Mouse (Mus musculus) lung, postnatal 36 days (tissue): ENCODE data around the gene Fam181a.

ENCODE experiments used
- DNase-seq: peaks from one replicate; pipeline ENCODE4 v3.0.0; 2022; ENCODE audit warnings: mixed read lengths

Gene Fam181a

DNA sequence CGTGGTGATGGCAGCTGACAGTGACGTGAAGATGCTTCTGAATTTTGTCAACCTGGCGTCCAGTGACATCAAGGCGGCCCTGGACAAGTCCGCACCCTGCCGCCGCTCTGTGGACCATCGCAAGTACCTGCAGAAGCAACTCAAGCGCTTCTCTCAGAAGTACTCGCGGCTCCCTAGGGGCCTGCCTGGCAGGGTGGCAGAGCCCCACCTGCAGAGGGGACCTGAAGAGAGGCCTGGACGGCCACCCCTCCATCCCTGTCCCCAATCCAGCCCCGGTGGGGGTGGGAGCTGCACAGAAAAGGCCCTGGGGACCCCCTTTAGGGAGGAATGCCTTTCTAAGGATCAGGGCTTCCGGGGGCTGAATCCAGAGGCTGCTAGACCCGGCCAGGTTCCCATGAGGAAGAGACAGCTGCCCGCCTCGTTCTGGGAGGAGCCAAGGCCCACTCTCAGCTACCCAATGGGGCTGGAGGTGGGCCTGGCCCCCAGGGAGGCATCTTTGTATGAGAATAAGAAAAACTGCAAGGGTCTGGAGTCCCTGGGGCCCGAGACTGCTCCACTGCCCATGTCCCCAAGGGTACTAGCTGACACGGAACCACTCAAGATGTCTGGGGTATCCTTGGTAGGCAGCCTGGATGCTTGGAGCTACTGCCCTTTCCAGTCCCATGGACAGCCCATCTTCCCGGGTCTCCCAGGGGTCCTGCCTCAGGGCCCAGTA lies 5.2 kb downstream of the Fam181a start:
- no peak for DNase-seq

- DNase-seq: peak; percentile 46
Observed at GRCm38 (mm10) chr12:103322801-103323200, 12.0 kb downstream of the Fam181a start.

DNA sequence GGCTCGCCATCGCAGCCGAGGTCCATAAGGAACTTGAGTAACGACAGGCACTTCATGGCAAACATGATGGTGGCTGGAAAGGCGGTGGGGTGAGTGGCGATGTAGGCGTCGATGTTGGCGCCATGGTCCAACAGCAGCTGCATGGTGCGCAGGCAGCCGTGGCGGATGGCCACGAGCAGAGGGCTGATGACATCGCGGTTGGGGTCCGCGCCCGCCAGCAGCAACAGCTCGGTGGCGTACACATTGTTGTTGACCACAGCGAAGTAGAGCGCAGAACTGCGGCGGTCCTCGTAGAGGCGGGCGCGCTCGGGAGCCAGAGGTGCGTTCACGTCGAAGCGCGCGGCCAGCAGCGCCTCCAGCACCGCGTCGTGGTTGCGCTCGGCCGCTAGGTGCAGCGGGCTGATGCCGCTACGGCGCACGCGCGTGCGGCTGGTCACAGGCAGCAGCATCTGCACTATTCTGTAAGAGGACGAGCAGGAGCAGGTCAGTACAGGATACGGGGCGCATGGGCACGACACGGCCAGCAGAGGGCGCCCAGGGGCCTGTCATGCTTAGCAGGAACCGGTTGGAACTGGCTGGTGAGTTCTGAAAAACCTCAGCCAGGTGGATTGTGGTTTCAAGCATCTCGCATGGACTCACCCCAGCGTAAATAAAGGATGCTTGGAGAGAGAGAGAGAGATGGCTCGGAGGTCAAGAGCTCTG lies 14.5 kb downstream of the Fam181a start:
- DNase-seq: peak; percentile 92

DNA sequence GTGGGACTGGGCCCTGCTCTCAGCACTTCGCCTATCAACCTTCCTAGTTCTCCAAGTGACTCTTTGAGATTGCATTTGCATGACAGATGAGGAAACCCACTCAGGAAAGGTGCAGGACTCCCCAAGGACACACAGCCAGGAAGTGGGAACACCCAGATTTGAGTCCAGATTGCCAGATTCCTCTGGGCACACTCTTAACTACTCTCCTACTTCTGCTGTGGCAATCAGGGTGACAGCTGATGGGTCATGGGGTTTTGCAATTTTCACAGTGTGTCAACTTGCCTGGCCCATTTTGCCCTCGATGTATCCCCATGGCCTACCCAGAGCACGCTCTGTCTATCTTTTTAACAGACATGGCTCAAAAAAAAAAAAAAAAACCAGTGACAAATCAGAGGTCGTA lies 15.8 kb downstream of the Fam181a start:
- no peak for DNase-seq

DNA sequence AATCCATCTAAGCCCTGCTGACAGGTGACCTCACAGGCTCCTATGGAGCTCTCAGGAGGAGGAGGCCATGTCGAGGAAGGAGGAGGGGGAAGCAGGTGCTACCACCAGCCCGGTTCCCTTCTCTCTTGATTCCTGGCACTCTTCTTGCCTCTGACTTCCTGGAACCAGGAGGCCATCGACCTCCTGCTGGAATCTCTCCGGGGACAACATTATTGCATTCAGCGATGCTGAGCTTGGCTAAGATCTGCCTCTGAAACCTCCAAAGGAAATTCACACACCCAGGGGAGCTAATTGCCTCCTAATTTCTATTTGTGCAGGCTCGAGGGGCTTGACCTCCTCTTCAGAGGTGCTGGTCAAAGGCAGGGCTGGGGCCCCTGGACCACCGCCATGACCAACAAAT lies 16.3 kb downstream of the Fam181a start:
- no peak for DNase-seq

DNA sequence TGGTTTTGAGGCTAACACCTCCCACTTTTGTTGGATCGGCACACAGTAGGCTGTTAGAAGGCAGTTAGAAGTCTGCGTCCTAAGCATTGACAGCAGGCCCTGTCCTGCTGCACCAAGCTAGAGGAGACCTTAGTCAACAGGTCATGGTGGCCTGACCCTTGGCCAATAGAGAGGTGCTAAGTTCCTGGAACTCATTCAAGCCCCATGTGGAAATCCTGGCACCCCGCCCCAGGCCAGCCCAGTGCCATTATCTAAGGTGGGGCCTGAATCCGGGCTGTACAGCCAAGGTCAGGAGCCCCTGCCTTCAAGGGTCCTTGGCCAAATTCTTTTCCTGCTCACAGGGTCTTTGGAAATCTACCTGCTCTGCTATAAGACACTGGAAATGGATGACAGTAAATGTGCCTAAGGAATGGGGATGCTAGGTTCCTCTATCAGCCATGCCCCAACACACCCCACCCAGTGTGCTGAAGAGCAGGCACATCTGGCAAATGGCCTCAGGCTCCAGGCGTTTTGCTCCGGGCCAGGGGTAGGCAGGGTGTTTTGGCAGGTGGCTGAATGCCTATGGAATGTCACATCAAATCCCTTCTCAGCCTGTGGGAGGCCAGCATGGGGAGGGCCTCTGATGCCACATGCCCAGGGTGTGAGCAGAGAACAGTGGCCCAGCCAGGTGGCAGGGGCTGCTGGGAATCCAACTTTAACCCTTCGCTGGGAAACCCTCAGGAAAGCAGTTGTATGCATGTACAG lies 17.8 kb downstream of the Fam181a start:
- DNase-seq: peak; percentile 73

DNA sequence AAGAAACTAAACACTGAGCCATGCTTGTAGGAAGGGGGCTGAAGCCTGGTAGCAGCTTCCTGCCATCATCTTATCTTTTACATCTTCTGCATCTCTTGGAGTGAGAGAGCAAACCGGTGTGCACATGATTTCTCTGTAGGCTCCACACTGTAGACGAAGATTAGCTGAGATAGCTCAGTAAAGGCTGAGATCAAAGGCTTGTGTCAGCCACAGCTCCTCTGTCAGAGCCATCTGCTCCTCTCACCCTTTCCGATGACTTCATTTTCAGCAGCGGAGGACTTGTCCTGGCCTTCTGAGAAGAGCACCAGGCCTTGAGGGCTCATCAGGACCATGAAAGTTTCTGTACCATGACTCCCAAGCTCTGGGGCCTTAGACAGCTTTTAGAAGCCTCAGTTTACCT lies 20.7 kb downstream of the Fam181a start:
- no peak for DNase-seq

DNA sequence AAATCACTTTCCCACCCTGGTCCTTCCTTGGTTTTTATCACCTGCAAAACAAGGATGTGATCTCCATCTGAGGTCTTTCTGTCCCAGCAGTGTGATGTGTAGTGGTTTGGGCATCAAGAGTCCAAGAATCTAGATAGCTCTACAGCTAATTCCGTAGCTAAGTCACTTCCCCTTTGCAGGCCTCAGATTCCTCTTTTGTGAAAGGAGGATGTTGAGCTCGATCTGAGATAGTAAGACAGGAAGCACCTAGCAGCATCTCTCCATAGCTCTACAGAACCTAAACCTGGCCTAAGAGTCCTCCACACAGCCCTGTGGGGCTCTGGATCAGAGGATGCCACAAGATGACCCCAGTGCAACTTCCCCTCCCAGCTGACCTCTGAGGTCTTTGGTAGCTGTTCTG lies 22.1 kb downstream of the Fam181a start:
- DNase-seq: peak; percentile 33

- DNase-seq: no peak
Observed at GRCm38 (mm10) chr12:103333426-103333825, 22.7 kb downstream of the Fam181a start.

- no peak for DNase-seq
Observed at GRCm38 (mm10) chr12:103336766-103337165, 26.0 kb downstream of the Fam181a start.

GRCm38 (mm10) chr12:103338162-103338798 lies 27.5 kb downstream of the Fam181a start:
- no peak for DNase-seq

DNA sequence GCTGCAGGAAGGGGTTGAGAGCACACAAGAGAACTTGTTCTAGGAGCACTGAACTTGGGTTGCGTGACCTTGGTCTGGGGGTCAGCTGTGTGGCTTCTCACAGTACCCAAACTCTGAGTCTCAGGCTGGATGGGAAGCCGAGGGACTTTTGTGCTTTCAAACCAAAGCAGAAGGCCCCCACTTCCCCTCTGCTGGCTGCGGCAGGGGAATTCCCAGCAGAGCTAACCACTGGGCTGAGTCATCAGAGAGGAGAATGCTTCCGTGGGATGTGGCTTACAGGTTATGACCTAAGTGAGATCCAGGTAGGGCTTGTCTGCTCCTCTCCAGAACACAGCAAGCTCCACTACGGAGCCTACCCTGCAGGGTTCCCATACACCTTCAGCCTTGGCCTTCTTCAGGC lies 30.4 kb downstream of the Fam181a start:
- peak; percentile 53 for DNase-seq

DNA sequence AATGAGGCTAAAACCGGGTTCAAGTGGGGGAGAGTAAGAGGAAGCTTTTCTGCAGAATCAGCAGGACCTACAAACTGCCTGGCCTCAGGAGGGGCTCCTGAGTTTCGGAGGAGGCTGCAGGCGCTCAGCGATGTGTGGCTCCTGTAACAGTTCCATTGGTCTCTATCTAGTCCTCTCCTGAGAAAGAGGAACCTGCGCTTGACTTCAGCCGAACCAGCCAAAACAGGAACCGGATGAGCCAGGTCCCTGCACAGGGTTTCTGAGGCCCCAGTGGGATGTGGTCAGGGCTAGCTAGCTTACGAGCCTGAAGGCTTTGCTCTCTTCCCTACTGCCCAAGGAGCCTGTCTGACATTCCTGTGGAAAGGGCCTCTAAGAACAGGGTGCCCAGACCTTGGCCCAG lies 32.7 kb downstream of the Fam181a start:
- DNase-seq: peak; percentile 72

GRCm38 (mm10) chr12:103344934-103345333 lies 34.2 kb downstream of the Fam181a start:
- no peak for DNase-seq

GRCm38 (mm10) chr12:103346945-103347344 lies 36.2 kb downstream of the Fam181a start:
- DNase-seq: no peak

GRCm38 (mm10) chr12:103347406-103347805 lies 36.6 kb downstream of the Fam181a start:
- DNase-seq: no peak

DNA sequence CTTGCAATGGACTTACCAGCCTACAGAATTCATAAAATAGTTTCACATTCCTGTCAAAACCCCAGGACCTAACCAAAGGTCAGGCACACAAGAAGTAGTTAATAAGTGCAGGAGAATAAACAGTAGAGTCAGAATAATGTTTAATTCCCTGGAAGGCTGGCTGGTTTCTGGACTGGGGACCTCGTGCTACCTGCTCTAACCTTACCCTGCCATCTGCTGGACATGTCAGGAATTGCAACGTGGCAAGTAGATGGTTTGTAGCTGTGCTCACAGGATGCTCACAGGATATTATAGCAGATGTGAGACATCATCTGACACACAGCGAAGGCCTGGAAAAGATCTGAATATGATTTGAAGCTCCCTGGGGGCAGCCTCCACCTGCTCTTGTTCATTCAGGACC lies 37.7 kb downstream of the Fam181a start:
- DNase-seq: peak; percentile 90

DNA sequence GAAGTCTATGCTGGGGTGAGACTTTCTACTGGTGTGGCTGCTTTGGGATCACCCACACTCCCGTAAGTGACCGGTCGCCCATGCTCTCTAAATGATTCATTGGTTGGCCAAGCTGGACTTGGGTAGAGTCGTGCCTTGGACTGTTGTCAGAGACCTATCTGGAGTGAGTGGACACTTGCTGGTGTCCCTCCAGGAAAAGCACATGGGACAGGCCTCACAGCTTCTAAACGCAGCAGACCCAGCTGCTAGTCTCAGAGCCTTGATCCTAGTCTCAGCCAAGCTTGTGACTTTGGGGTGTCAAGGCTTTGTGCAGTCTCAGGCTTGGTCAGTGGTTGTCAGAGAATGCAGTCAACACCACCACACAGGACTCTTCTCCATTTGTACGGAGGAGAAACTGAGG lies 42.0 kb downstream of the Fam181a start:
- no peak for DNase-seq

DNA sequence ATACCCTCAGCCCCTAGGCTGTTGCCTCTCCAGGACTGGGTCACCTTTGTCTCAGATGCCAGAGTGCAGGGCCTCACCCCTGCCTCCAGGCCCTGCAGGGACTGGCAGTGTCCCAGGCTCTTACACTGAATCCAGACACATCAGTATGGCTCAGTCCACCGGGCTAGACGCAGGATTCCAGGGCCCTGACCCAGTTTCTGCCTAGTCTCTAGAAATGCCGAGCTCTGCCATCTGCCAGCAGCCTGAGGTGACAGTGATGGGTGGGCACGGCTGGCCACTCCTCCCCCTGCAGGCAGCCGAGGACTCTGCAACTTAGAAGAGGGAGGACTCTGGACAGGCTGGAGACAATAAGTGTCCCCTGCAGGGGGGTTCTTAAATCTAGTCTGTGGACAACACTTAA lies 42.8 kb downstream of the Fam181a start:
- no peak for DNase-seq

- no peak for DNase-seq
Observed at GRCm38 (mm10) chr12:103355746-103356414, 45.1 kb downstream of the Fam181a start, which contains the start of gene Asb2. Gene Asb2 (minus strand): TSS chr12:103356001.

DNA sequence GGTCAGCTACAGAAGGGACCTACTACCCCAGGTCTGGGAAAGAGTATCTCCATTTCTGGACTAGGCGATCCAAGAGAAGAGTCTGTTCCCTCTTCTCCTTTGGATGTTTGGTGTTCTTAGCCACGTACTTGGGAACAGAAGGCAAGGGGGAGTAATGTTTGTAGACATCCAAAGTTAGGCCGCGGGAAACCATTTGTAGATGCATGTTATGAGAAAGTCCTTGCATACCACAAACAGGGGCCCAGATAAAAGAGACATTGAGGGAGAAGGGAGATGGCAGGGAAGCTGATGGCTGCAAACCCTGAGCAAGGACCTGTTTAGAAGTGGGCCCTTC lies 45.6 kb downstream of the Fam181a start:
- no peak for DNase-seq

- no peak for DNase-seq
Observed at GRCm38 (mm10) chr12:103358216-103358615, 47.4 kb downstream of the Fam181a start.
